Mouse (Mus musculus): ENCODE measurements at regions not wholly inside any gene's neighbourhood (a gene's known extent, or its start where the extent isn't known, plus 50 kb on each side); places are given as distances from the start of the nearest gene placed in this dataset.
A peak's percentile ranks its signal among the peaks of the same experiment; 100 is the strongest.
"Not testable (repeated sequence)": the region's sequence is repeated elsewhere in the genome, so short reads cannot be mapped to it uniquely, and the experiment has no call there.

DNA sequence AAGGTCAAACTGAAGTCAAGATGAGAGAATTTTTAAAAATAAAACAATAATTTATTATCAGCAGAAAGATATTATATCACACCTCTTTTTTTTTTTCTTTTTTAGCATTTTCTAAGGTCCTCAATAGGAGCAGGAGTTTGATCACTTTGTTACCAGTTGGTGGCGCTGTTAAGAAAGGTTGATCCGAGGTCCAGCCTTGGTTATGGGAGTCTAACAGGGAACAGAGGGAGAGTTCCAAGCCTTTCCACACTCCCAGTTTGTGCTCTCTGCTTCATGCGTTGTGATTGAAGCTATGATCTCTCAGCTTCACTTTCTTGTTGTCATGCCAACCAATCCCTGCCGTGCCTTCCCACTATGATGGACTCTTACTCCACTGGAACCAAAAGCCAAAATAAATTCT is 83.8 kb downstream of the Fam174a start:
- ATAC-seq (ENCODE audit: poor library complexity, severe bottlenecking) = peak; percentile 73

DNA sequence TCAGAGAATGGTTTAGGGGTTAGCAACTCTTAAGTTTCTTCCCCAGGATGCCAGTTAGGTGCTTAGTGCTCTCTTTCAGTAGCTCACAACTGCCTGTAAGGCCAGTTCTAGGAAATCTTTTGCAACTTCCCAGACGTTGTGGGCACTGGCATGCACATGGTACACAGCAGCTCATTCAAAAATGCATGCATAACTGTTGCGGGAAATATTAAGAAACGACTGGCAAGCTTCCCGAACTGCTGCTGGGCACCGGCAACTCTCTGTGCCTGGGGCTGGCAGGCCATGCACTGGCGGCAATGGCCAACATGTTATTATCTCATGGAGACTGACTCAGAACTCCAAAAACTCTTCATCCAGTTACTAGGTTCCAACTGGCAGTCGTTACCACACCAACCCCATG is 86.3 kb downstream of the Fam174a start:
- ATAC-seq (ENCODE audit: poor library complexity, severe bottlenecking) = peak; percentile 68

DNA sequence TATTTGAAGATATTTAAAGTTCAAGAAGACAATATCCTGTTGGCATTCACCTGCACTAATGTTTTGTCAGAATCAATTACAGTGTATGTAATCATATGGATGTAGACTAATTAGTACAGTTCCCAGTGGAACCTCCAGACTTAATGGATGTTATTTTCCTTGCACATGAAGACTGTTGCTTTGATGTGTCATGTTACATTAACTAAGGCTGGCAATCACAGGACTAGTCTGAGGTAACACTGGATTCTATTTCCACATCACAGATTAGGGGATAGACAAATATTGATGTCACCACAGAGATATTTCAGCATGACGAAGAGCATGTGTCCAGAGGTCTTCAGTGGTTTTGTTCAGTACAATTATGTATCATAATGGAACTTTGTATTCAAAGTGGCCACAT is 108.8 kb downstream of the Fam174a start:
- no peak; the same call in 1 of the 2 replicates for ATAC-seq (ENCODE audit: poor library complexity, severe bottlenecking)

DNA sequence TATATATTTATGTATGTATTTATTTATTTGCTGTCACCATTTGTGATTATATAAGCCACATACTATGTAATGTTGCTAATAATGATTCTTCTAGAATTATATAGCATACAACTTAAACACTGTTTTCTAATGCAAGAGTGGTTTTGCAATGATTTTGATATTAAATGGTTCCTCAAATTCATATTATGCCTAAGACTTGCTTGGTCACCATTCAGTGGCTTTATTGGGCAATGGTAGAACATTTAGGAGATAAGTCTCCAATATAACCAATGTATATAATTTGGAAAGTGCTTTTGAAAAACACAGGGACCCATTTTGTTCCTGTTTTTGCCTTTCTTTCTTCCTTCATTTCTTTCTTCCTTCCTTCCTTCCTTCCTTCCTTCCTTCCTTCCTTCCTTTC is 112.0 kb downstream of the Fam174a start:
- no peak for ATAC-seq (ENCODE audit: poor library complexity, severe bottlenecking)

DNA sequence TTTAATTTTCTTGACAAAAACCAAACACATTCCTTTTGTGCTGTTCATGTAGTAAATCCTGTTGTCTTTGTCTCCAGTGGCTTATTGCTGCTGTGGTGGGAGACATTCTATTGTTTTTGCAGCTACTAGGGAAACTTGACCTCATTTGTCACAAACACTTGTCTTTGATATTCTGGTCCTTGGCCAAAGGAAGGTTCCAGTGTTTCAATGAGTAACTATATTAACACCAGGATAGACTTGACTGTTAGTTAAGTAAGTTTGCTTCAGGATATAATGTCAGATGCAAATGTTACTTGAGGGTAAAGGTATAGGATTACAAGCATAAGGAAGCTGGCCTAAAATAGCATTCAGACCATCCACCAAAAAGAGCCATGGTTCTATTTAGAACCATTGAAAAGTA is 123.7 kb downstream of the Fam174a start:
- ATAC-seq (ENCODE audit: poor library complexity, severe bottlenecking) = no peak

DNA sequence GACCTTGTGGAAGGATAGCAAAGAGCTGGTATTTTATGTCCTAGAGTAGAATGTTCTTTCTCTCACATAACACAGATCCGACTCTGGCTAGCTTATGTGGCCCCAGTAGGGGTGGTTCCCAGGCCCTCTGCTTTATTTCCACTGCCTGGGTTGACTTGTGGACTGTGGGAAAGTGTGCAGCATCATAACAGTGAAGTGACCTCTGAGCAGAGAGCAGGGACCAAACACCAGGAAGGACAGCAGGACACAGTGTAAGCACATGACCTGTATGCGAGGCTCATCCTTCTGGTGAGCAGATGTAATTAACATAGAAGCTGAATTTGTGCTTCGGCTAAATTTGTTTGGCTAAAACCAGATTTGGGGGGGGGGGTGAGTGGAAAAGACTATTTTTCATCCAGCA is 132.1 kb downstream of the Fam174a start:
- no peak for ATAC-seq (ENCODE audit: poor library complexity, severe bottlenecking)

DNA sequence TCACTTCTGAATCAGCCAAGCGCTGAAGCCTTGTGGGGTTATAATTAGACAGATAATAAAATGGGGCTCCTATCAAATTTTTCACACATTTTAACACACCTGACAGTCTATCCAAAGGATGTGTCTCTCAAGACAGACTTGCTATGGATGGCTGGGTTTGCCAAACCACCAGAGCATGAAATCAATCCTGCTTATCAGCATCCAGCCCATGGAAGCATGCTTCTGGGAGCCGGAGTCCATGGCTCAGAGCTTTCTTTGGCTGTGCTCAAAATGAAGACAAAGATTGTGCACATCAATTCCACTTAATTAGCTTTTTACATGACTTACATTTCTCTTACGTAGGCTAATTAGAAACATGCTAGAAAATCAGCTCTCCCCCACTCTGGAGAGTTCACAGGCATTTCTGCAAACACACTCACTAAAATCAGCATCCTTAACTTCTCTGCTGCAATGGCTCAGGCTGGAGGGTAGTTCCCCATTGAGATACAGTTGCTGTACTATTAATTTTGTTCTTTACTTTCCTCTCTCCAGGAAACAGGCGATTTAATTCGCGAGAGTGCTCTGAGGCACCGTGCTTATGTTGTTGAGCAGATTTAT is 135.6 kb downstream of the Fam174a start:
- 0 out of 2 replicates have a peak, but pooled peaks have one; percentile 11 for ATAC-seq (ENCODE audit: poor library complexity, severe bottlenecking)

DNA sequence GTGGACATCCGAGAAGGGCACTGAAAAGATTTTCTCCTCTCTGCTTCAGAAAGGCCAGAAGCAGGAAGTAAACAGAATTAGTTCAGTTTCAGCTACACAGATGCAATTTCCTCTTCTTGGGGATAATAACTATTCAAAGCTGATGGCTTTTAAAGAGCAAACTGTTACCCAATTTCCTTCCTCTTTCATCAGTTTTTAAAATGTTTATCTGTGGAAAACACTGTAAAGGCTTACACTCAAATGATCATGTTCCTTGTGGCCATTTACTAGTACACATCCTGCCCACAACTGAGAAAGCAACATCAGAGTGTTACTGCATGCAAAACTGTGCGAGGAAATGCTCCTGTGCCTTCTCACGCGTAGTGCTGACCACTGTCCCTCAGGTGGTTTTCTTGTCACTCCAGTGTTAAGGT is 137.5 kb downstream of the Fam174a start:
- ATAC-seq (ENCODE audit: poor library complexity, severe bottlenecking) = peak; percentile 89

DNA sequence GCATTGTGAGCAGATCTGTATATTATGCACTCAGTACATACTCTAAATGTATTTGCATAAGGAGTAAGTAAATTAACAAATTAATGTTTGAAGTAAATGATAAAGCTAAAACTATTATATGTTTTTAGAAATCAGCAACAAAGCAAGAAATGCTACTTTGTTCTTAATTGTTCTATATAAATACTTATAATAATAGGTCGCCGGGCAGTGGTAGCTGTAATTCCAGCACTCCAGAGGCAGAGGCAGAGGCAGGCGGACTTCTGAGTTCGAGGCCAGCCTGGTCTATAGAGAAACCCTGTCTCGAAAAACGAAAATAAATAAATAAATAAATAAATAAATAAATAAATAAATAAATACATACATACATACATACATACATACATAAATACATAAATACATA is 138.3 kb downstream of the Fam174a start:
- not testable (repeated sequence) for ATAC-seq (ENCODE audit: poor library complexity, severe bottlenecking)

DNA sequence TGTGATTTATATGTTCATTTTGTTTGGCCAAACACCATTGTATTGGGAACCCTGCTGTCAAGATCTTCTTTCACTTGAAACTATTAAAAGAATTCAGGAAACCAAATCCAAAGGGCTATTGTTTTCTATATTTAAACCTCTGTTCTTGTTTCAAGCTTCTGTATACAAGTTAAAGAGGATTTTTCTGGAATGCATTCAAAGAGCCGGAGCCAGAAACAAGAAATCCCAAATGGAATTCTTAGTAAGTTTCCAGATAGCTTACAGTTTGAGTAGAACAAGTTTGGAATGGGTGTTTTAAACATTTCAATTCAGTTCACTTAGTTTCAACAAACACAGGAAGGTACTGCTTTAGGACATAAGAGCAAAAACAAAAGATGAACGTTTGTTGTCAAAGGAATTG is 140.8 kb downstream of the Fam174a start:
- ATAC-seq (ENCODE audit: poor library complexity, severe bottlenecking) = no peak

DNA sequence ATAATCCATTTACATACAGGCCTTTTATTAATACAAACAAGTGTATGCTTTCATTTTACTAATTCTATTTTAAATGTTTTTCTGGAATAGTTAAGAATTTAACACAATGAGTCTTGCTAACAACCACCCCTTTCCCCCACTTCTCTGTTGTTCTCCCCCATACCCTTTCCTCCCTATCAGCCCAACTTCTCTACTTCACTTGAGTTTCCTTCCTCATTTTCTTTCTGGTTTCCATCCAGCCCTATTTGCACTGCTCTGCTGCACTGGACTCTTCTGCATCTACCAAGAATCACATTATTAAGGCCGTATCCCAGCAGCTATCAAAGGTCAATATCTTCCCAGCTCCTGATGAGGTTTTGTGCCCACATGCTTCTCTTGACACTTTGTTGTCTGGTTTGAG is 145.9 kb downstream of the Fam174a start:
- ATAC-seq (ENCODE audit: poor library complexity, severe bottlenecking) = peak; percentile 91

DNA sequence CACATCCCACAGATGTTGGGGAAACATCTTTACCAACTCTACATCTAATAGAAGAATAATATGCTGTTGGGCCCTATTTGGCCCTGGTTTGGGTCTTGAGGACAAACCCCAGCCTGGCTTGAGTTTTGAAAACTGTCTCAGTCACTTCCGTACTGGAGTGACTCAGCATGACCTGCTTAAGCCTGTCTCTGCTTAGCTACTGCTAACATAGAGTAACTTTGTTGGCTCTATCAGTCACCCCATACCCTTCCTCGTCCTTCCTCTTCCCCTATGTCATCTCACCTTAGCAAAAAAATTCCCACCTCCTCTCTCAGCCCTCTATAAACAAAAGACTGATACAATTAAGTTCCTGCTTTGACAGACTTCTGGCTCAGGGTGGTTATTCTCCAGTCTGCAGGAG is 154.7 kb downstream of the Fam174a start:
- peak; percentile 88 for ATAC-seq (ENCODE audit: poor library complexity, severe bottlenecking)

DNA sequence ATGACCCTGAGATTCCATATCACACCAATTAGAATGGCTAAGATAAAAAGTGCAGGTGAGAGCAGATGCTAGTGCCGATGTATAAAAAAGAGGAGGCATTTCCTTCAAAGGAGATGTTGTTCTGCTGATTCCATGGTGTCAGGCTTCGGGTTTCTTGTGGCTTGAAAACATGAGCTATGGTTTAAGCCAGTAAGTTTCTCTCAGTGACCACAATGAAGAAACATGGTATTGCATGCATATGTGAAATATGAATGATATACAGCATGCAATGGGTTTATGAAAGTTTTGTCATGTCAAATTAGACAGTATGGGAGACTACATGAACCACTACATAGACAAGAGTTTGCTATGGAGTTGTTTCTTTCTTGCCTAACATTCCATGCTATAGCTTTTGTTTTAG is 155.3 kb downstream of the Fam174a start:
- peak; percentile 54 for ATAC-seq (ENCODE audit: poor library complexity, severe bottlenecking)

DNA sequence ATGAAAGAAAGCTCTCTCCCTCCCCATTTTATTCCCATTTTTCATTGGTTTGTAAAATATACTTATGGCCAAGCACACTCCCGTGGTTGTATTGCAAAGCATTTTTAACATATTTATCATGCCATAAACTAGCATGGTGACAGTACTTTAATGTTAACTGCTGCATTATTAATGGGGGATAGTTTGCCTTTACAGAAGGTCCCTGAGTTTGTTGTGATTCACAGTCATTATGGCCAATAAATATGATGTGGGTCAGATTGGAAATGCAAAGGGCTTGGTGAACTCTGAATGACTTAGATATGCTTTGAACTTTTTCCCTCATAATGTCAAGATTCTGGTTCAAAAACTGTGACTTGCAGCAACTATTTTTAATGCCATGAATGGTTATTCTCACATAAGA is 157.1 kb downstream of the Fam174a start:
- no peak for ATAC-seq (ENCODE audit: poor library complexity, severe bottlenecking)

DNA sequence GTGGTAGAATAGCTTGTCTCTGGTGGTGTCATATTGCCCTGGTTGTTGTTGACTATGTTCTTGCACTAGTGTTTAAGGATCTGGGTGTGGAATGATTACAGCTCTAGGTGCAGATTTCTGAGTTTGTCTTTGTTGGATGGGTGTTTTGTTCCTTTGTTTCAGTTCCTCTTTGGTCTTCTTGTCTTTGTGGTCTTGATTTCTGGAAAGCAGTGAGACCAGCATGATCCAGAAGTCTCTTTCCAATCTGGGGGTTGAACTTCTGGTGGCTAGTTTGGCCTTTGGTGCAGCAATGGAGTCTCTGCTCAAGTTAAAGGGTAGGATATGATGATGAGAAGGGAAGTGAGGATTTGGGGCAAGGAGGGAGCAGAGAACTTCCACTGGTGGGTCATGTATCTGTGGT is 174.4 kb downstream of the St8sia4 start:
- ATAC-seq (ENCODE audit: poor library complexity, severe bottlenecking) = peak; percentile 72

DNA sequence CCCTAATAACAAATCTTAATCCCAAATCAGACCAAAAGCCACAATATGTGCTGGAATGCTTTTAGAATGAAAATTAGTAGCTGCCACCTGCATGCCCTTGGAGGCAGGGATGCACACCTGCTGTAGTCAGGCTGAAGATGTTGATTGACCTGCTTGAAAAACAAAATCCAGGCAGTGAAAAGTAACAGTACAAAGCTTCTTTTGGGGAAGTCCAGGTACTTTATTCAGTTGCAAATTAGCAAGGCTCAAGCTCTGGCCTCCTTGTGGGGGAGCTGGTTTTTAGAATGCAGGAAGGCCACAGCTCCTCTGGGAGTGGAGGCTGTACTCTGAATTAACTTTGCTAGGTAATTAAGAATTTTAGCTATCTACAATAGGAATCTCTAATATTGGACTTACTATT is 166.7 kb downstream of the St8sia4 start:
- not testable (repeated sequence) for ATAC-seq (ENCODE audit: poor library complexity, severe bottlenecking)

DNA sequence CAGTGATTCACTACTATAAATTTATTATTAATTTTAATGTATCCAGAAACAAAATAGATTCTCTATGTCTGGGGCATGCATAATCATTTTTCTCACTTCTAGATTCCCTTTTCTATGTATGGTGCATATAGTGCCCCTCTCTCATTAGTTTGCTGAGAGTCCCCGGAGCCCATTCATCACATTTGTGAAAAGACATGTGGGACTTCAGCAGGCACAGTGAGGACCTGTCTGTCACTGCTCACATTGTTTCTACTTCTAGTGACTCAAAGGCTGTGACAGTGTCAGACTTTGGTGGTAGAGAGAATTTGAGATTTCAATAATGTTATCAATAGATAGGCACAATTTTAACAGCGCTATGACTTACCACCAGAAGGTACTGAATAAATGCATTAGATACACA is 158.7 kb downstream of the St8sia4 start:
- ATAC-seq (ENCODE audit: poor library complexity, severe bottlenecking) = no peak

DNA sequence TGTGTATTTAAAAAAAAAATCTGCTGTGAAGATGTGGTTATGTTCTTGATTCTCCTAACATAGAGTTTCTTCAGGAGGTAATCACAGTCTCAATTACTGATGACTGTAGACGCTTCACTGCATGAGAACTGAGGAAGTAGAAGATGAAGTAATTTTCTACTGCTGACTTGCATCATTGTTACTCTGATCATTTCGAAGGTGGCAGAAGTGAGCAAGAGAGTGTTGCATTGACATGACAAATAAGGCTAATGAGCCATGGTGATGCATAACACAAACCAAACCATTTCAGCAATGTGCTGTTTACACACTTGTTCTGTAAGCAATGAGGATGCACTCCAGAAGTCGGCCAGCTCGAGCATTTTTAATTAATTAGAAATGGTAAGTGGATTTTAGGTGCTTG is 138.6 kb downstream of the St8sia4 start:
- peak; percentile 90 for ATAC-seq (ENCODE audit: poor library complexity, severe bottlenecking)

DNA sequence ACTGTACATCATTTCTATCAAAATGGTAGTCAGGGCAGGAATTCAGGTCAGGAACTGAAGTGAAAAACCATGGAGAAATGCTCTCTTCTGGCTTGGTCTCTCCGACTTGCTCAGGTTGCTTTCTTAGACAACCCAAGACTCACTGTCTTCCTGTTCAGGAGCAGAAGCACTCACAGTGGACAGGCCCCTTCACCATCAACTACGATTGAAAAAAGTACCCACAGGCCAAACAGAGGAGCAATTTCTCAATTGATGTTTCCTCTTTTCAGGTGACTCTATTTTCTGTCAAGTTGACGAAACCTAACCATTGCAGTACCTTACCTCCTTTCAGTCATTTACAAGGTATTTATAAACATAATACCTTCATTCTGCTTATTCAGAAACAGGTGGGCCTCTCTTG is 136.4 kb downstream of the St8sia4 start:
- peak; percentile 68 for ATAC-seq (ENCODE audit: poor library complexity, severe bottlenecking)

All from megakaryocyte, adult 5-6 weeks (primary cell).